ENCODE assay signal across 8 mouse cellular contexts in the genomic region with DNA sequence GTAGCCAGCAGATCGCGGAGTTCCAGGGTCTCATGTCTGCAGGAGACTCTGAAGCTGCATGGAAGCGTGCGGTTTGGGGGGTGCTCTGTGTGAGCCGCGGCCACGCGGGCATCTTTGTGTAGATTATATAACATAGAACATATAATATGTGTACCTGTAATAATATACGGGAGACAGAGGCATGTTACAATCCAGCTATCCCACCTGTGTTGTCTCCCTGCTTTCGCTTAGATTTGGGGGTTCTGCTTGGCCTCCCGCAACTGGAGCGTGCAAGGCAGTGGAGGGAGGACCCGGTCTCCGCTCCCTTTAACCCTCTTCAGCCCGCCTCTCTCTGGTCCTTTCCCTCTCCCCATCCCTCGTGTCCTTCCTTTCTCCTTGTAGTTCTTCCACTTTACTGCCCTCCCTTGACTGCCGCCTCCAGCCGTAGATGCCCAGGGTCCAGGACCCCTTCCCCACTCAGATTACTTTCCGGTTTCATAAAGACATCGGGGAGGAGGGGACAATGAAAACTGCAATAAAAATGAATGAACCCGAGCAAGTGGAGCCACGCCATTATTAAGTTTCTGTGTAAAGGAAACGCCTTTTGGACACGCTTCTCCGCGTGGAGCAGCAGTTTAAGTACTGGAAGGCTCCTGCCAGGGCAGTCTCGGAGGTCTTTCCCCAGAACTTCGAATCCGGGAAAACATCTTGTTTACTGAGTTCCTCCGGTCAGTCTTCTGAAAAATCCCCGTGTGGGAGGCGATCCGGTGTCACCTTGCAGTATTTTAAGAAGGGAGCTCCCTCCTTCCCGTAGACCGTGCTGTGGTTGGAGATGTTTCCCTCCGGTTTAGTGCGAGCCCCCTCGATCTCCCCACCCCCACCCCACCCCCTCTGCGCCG. TPM values are rescaled to one million over a fixed set of nuclear protein-coding genes. Genes with fewer than 3 reads are reported as not detected.
DNase-seq lines count a peak whose midpoint lies in the region; ATAC-seq and TF ChIP-seq lines count a peak whose summit lies in the region.

No protein-coding gene starts in this region.

- H3K4me1 ChIP-seq in bone marrow, adult 2 months (ENCODE audit: control insufficient read depth, insufficient read depth, low read length), result peaks cover 2% of the 10 kb centered on the region
- H3K4me1 ChIP-seq in hindbrain, embryonic 10.5 days (replicated peaks), result peaks cover 43% of the 10 kb centered on the region
- peaks cover 14% of the 10 kb centered on the region for H3K4me1 ChIP-seq in small intestine, adult 2 months (ENCODE audit: control insufficient read depth, insufficient read depth, insufficient read length, low read length)

- H3K9me3 ChIP-seq in hindbrain, embryonic 10.5 days, result no peaks in the 10 kb centered on the region

- H3K36me3 ChIP-seq in hindbrain, embryonic 10.5 days, result no peaks in the 10 kb centered on the region
- H3K36me3 ChIP-seq in small intestine, adult 2 months (ENCODE audit: control insufficient read depth, insufficient read depth, low read length), result 0 out of 2 replicates have a peak, but pooled peaks cover 2% of the 10 kb centered on the region

- no peak for ATAC-seq in cerebellum, adult (ENCODE audit: insufficient number of reproducible peaks, low FRiP score, low TSS enrichment)
- ATAC-seq in erythroblast, adult 5-6 weeks (replicated peaks; ENCODE audit: low FRiP score, poor library complexity, severe bottlenecking), result peak; percentile 44; the same call in 1 of the 2 replicates

- no peak for TF ChIP-seq CTCF in bone marrow, adult 2 months (IDR thresholded peaks at IDR 0.05; ENCODE audit: control insufficient read depth, insufficient read depth, low read length)
- TF ChIP-seq CTCF in small intestine, adult 2 months (IDR thresholded peaks at IDR 0.05; ENCODE audit: extremely low read depth, insufficient read length, insufficient replicate concordance, low read depth, low read length), result no peak

- no peak for TF ChIP-seq POLR2A in bone marrow, adult 2 months (IDR thresholded peaks at IDR 0.05; ENCODE audit: borderline replicate concordance, control insufficient read depth, low read depth, low read length)
- TF ChIP-seq POLR2A in small intestine, adult 2 months (IDR thresholded peaks at IDR 0.05; ENCODE audit: low read depth, low read length), result no peak

- peak overlapping the region; percentile 78 for H3K4me3 ChIP-seq in bone marrow, adult 2 months (replicated peaks; ENCODE audit: control insufficient read depth, low read depth, low read length)
- H3K4me3 ChIP-seq in hindbrain, embryonic 10.5 days, result peak overlapping the region; percentile 91
- H3K4me3 ChIP-seq in small intestine, adult 2 months (ENCODE audit: low read depth, low read length), result peak overlapping the region; percentile 78

- no peaks in the 10 kb centered on the region for H3K27me3 ChIP-seq in hindbrain, embryonic 10.5 days (ENCODE audit: insufficient read depth, poor library complexity, severe bottlenecking)
- no peaks in the 10 kb centered on the region for H3K27me3 ChIP-seq in small intestine, adult 2 months (ENCODE audit: control insufficient read depth, insufficient read depth, low read length)

- WGBS in bone marrow, adult 2 months, result under 1% methylated on average over 40 of the region's 40 CpGs
- under 1% methylated on average over 40 of the region's 40 CpGs for WGBS in hindbrain, embryonic 10.5 days
- WGBS in small intestine, adult 2 months, result under 1% methylated on average over 40 of the region's 40 CpGs

- DNase-seq in cerebellum, adult 11 months, result peak; percentile 47
- peak; percentile 66 for DNase-seq in hindbrain, embryonic 10.5 days (ENCODE audit: low spot score)
- peak; percentile 33 to 53 for DNase-seq in left cerebral cortex, adult 18-20 months (ENCODE audit: low spot score in 2 of 2)
- DNase-seq in mesoderm, embryonic 11.5 days (ENCODE audit: low read depth, low spot score), result peak; percentile 59

- no peak overlapping the region for H3K27ac ChIP-seq in bone marrow, adult 2 months (ENCODE audit: control insufficient read depth, insufficient read depth, low read depth, low read length, poor library complexity)
- H3K27ac ChIP-seq in hindbrain, embryonic 10.5 days, result peak overlapping the region; percentile 100
- peak overlapping the region; percentile 31 for H3K27ac ChIP-seq in small intestine, adult 2 months (ENCODE audit: insufficient read depth, low read depth, low read length)

RNA-seq across cellular contexts. Expression of gene Elovl6, which starts 0.9 kb away (rescaled TPM):
- polyA plus RNA-seq in bone marrow, adult 2 months (2011; ENCODE audit: insufficient read depth, insufficient read length, low replicate concordance, missing spikeins), result 1.6 and 7.7 TPM in 2 replicates
- 3.7 and 5.2 TPM in 2 replicates for total RNA-seq in erythroblast, adult 5-6 weeks (2015; ENCODE audit: low replicate concordance)
- total RNA-seq in erythroblast, adult 5-6 weeks (2017; ENCODE audit: low replicate concordance), result 0.70 and 1.6 TPM in 2 replicates
- polyA plus RNA-seq in hindbrain, embryonic 10.5 days (2016; fragmentation: Nextera tagmentation; extraction: Ambion mirVana), result 35.3 and 40.1 TPM in 2 replicates
- total RNA-seq in left cerebral cortex, adult 18-20 months (2021), result 10 to 100 TPM; 27.4 to 36.4 TPM
- 25.3 and 56.2 TPM in 2 replicates for polyA plus RNA-seq in small intestine, adult 2 months (2012; rRNA removed)
